10 mouse cellular contexts compared by ENCODE assay signal in genomic region chr17:31889446-31890201, GRCm38 (mm10). TPM values are rescaled to one million over a fixed set of nuclear protein-coding genes. Genes with fewer than 3 reads are reported as not detected.
DNase-seq lines count a peak whose midpoint lies in the region; ATAC-seq and TF ChIP-seq lines count a peak whose summit lies in the region.
"Had no signal": no experiment of that assay in that cellular context is flagged by ENCODE, and none has a peak within 500 bp of the region (broad histone marks: within the 10 kb centered on the region; RNA-seq: fewer than 3 reads in every experiment).

No protein-coding gene starts in this region.

- no peaks in the 10 kb centered on the region for H3K9me3 ChIP-seq in forebrain, embryonic 10.5 days
- H3K9me3 ChIP-seq in forebrain, postnatal 0 days (ENCODE audit: low read length) = no peaks in the 10 kb centered on the region
- no peaks in the 10 kb centered on the region for H3K9me3 ChIP-seq in neural tube, embryonic 11.5 days (ENCODE audit: control insufficient read depth, low read length)
- H3K9me3 ChIP-seq in kidney, postnatal 0 days (replicated peaks; ENCODE audit: low read length) = no peaks in the 10 kb centered on the region

- peaks cover 50% of the 10 kb centered on the region for H3K4me1 ChIP-seq in forebrain, embryonic 10.5 days
- H3K4me1 ChIP-seq in forebrain, postnatal 0 days (ENCODE audit: insufficient read depth) = 0 out of 2 replicates have a peak, but pooled peaks cover 4% of the 10 kb centered on the region
- H3K4me1 ChIP-seq in neural tube, embryonic 11.5 days (ENCODE audit: control insufficient read depth, insufficient read depth, low read length) = peaks cover 5% of the 10 kb centered on the region; the same call in 1 of the 2 replicates
- H3K4me1 ChIP-seq in kidney, postnatal 0 days (replicated peaks; ENCODE audit: insufficient read depth, low read length) = peaks cover 40% of the 10 kb centered on the region

- no peaks in the 10 kb centered on the region for H3K27me3 ChIP-seq in forebrain, embryonic 10.5 days (ENCODE audit: poor library complexity, severe bottlenecking)
- no peaks in the 10 kb centered on the region for H3K27me3 ChIP-seq in forebrain, postnatal 0 days (ENCODE audit: insufficient read depth, low read length)
- no peaks in the 10 kb centered on the region for H3K27me3 ChIP-seq in neural tube, embryonic 11.5 days (ENCODE audit: control insufficient read depth, insufficient read depth, low read length)
- H3K27me3 ChIP-seq in kidney, postnatal 0 days (ENCODE audit: insufficient read depth, low read length) = no peaks in the 10 kb centered on the region

- no peaks in the 10 kb centered on the region for H3K36me3 ChIP-seq in forebrain, embryonic 10.5 days (replicated peaks)
- H3K36me3 ChIP-seq in forebrain, postnatal 0 days (ENCODE audit: insufficient read depth) = no peaks in the 10 kb centered on the region
- no peaks in the 10 kb centered on the region for H3K36me3 ChIP-seq in neural tube, embryonic 11.5 days (ENCODE audit: control insufficient read depth, insufficient read depth, low read length)
- no peaks in the 10 kb centered on the region for H3K36me3 ChIP-seq in kidney, postnatal 0 days (ENCODE audit: insufficient read depth, low read length)

- no peak for DNase-seq in forebrain, embryonic 10.5 days (ENCODE audit: extremely low spot score, low spot score)
- no peak for DNase-seq in forebrain, postnatal 0 days
- DNase-seq in neural tube, embryonic 11.5 days (ENCODE audit: low spot score) = no peak
- no peak for DNase-seq in neural tube, embryonic 10.5 days (ENCODE audit: extremely low spot score, low spot score)
- peak; percentile 76 for DNase-seq in kidney, postnatal 0 days (ENCODE audit: low spot score)
- peak; percentile 73 to 90 for DNase-seq in lung, postnatal 4 days
- DNase-seq in frontal cortex, postnatal 36 days (ENCODE audit: low spot score in 2 of 2) = no peak
- DNase-seq: right cerebral cortex, postnatal 25 days had no signal

- 74% methylated on average over 9 of the region's 9 CpGs for WGBS in forebrain, embryonic 10.5 days
- 78% methylated on average over 9 of the region's 9 CpGs for WGBS in forebrain, postnatal 0 days
- WGBS in neural tube, embryonic 11.5 days = 66% methylated on average over 9 of the region's 9 CpGs
- 58% methylated on average over 9 of the region's 9 CpGs for WGBS in kidney, postnatal 0 days

- peak overlapping the region; percentile 32 for H3K27ac ChIP-seq in forebrain, embryonic 10.5 days
- no peak overlapping the region for H3K27ac ChIP-seq in forebrain, postnatal 0 days (ENCODE audit: low read depth, low read length)
- 0 out of 2 replicates have a peak overlapping the region, but pooled peaks have one; percentile 27 for H3K27ac ChIP-seq in neural tube, embryonic 11.5 days (ENCODE audit: low read depth, low read length)
- peak overlapping the region; percentile 83 for H3K27ac ChIP-seq in kidney, postnatal 0 days

- TF ChIP-seq CTCF in forebrain, postnatal 0 days (IDR thresholded peaks at IDR 0.05; ENCODE audit: low read depth) = no peak
- TF ChIP-seq CTCF in kidney, postnatal 0 days (IDR thresholded peaks at IDR 0.05; ENCODE audit: low read depth) = no peak

- no peak overlapping the region for H3K4me3 ChIP-seq in forebrain, embryonic 10.5 days
- no peak overlapping the region for H3K4me3 ChIP-seq in forebrain, postnatal 0 days (ENCODE audit: low read depth, low read length)
- H3K4me3 ChIP-seq in neural tube, embryonic 11.5 days (ENCODE audit: low read depth, low read length) = no peak overlapping the region
- no peak overlapping the region for H3K4me3 ChIP-seq in kidney, postnatal 0 days (replicated peaks; ENCODE audit: low read depth, low read length)
- H3K4me3 ChIP-seq: myocyte had no signal

- no peak for ATAC-seq in forebrain, postnatal 0 days
- no peak for ATAC-seq in neural tube, embryonic 11.5 days (ENCODE audit: insufficient read depth, low FRiP score, low TSS enrichment)
- ATAC-seq in kidney, postnatal 0 days (replicated peaks; ENCODE audit: low FRiP score, low read depth) = no peak
- ATAC-seq in inflammation-experienced regulatory T-cells, adult 6 months = no peak

- H3K4me2 ChIP-seq in forebrain, postnatal 0 days (ENCODE audit: low read depth) = no peak overlapping the region
- H3K4me2 ChIP-seq in neural tube, embryonic 11.5 days (ENCODE audit: low read depth) = no peak overlapping the region
- no peak overlapping the region for H3K4me2 ChIP-seq in kidney, postnatal 0 days (ENCODE audit: low read length)

- no peak overlapping the region for H3K9ac ChIP-seq in forebrain, postnatal 0 days
- H3K9ac ChIP-seq in neural tube, embryonic 11.5 days (ENCODE audit: low read length) = no peak overlapping the region
- no peak overlapping the region for H3K9ac ChIP-seq in kidney, postnatal 0 days (ENCODE audit: low read depth, low read length)

RNA-seq across cellular contexts. Expression of gene Sik1, which starts 34.0 kb away (rescaled TPM):
- polyA plus RNA-seq in forebrain, embryonic 10.5 days (2016; fragmentation: Nextera tagmentation; extraction: Ambion mirVana) = 10.0 and 11.4 TPM in 2 replicates
- 34.6 and 42.2 TPM in 2 replicates for total RNA-seq in forebrain, postnatal 0 days (2014; rRNA removed)
- polyA plus RNA-seq in forebrain, postnatal 0 days (2015; fragmentation: Nextera tagmentation; extraction: Ambion mirVana) = 18.6 and 19.4 TPM in 2 replicates
- polyA plus RNA-seq in neural tube, embryonic 11.5 days (2014; fragmentation: Nextera tagmentation; extraction: Ambion mirVana) = 18.3 and 19.7 TPM in 2 replicates
- 15.4 and 17.2 TPM in 2 replicates for polyA plus RNA-seq in kidney, postnatal 0 days (2015; fragmentation: Nextera tagmentation; extraction: Ambion mirVana)
- 1 to 10 TPM; 2.5 to 3.8 (median 2.7) TPM for polyA plus RNA-seq in inflammation-experienced regulatory T-cells, adult 6 months (2017; shearing (Covaris generic))

Comparison
In these comparisons a context has a peak if more than half of its experiments do, and no peak if none do; other contexts are left out.
1. DNase-seq: peak in kidney, postnatal 0 days (single experiment) and lung, postnatal 4 days (2 of 2); none in forebrain, embryonic 10.5 days (single experiment), forebrain, postnatal 0 days (single experiment), neural tube, embryonic 11.5 days (single experiment), neural tube, embryonic 10.5 days (single experiment) and frontal cortex, postnatal 36 days (0 of 2).